Mouse (Mus musculus) CH12.LX (cell line): ENCODE data around the gene Ank. TPM values are rescaled to one million over a fixed set of nuclear protein-coding genes. Genes with fewer than 3 reads are reported as not detected.

Source experiments
- DNase-seq: peaks from one replicate; pipeline ENCODE4 v3.0.0-alpha.2; 2013; ENCODE audit errors: extremely low read depth
- H3K27ac ChIP-seq: 2 replicates; pipeline ENCODE4 v1.5.1; 2012; ENCODE audit warnings: low read depth, mild to moderate bottlenecking, control low read depth, moderate library complexity; ENCODE audit not compliant: insufficient read depth
- H3K27me3 ChIP-seq: replicated peaks from 2 replicates; pipeline ENCODE3; 2012; ENCODE audit warnings: inconsistent platforms
- H3K36me3 ChIP-seq, 2 experiments: replicated peaks in 1 of 2; 2 replicates each; pipeline versions ENCODE3 to v1.6.1; 2012; ENCODE audit warnings: inconsistent platforms in 1 of 2, low read length in 1 of 2, mild to moderate bottlenecking in 1 of 2, mixed read lengths in 1 of 2, moderate library complexity in 1 of 2; ENCODE audit not compliant: control insufficient read depth in 1 of 2, insufficient read depth in 1 of 2
- H3K4me1 ChIP-seq, 2 experiments: 2 replicates each; pipeline ENCODE4 v1.6.1; 2012; ENCODE audit warnings: inconsistent platforms in 1 of 2, moderate library complexity in 1 of 2; ENCODE audit not compliant: insufficient read depth in 2 of 2, control insufficient read depth in 1 of 2
- H3K4me2 ChIP-seq: 2 replicates; pipeline ENCODE4 v1.6.1; 2012; ENCODE audit warnings: low read depth, mild to moderate bottlenecking, control low read depth; ENCODE audit not compliant: poor library complexity, insufficient read depth, severe bottlenecking
- H3K4me3 ChIP-seq, 3 experiments: fragments of 150-350 bp in 1 of 3; sonication (generic) in 1 of 3; replicated peaks in 1 of 3; 2 replicates each; pipeline versions ENCODE3 to v1.5.1; 2011 to 2012; ENCODE audit warnings: low read depth in 2 of 3, low read length in 2 of 3, mild to moderate bottlenecking in 2 of 3, moderate library complexity in 2 of 3, control low read depth in 1 of 3, improper control_type of control experiment in 1 of 3, inconsistent platforms in 1 of 3, mixed read lengths in 1 of 3; ENCODE audit not compliant: poor library complexity in 1 of 3
- H3K79me2 ChIP-seq: replicated peaks from 2 replicates; pipeline ENCODE4 v1.6.1; 2012; ENCODE audit warnings: mild to moderate bottlenecking, moderate library complexity; ENCODE audit not compliant: control insufficient read depth, poor library complexity, insufficient read depth, severe bottlenecking; ENCODE audit errors: extremely low read depth
- H3K9ac ChIP-seq: 2 replicates; pipeline ENCODE4 v1.6.1; 2012; ENCODE audit warnings: low read depth, mild to moderate bottlenecking, control low read depth, moderate library complexity; ENCODE audit not compliant: insufficient read depth
- H3K9me3 ChIP-seq: replicated peaks from 2 replicates; pipeline ENCODE3; 2012; ENCODE audit warnings: low read length, inconsistent platforms, mixed read lengths
- CHD1 ChIP-seq: IDR thresholded peaks from 2 replicates; pipeline ENCODE4 v1.6.1; 2012; ENCODE audit warnings: low read depth, low read length, improper control_type of control experiment, inconsistent platforms
- E2F4 ChIP-seq: IDR thresholded peaks from 2 replicates; pipeline ENCODE4 v1.6.1; 2011; ENCODE audit warnings: low read depth, low read length, improper control_type of control experiment; ENCODE audit not compliant: insufficient replicate concordance
- EP300 ChIP-seq: IDR thresholded peaks from 2 replicates; pipeline ENCODE4 v1.6.1; 2011; ENCODE audit warnings: low read length, improper control_type of control experiment
- GABPA ChIP-seq: IDR thresholded peaks from 2 replicates; pipeline ENCODE4 v1.6.1; 2012; ENCODE audit warnings: low read depth, low read length, improper control_type of control experiment, inconsistent platforms; ENCODE audit not compliant: insufficient replicate concordance
- HCFC1 ChIP-seq: IDR thresholded peaks from 2 replicates; pipeline ENCODE4 v1.6.1; 2012; ENCODE audit warnings: low read depth, mild to moderate bottlenecking, inconsistent platforms, low read length, improper control_type of control experiment
- IRF4 ChIP-seq: IDR thresholded peaks from 2 replicates; pipeline ENCODE4 v1.6.1; 2014; ENCODE audit warnings: low read depth, mild to moderate bottlenecking, inconsistent platforms, low read length, improper control_type of control experiment
- JUND ChIP-seq: conservative IDR thresholded peaks from 2 replicates; pipeline ENCODE4 v1.6.1; 2011; ENCODE audit warnings: low read depth, low read length, improper control_type of control experiment
- MAFK ChIP-seq: IDR thresholded peaks from 2 replicates; pipeline ENCODE4 v1.6.1; 2011; ENCODE audit warnings: low read length, improper control_type of control experiment; ENCODE audit not compliant: insufficient replicate concordance
- MAX ChIP-seq: IDR thresholded peaks from 2 replicates; pipeline ENCODE4 v1.6.1; 2011; ENCODE audit warnings: low read length, improper control_type of control experiment
- NELFE ChIP-seq: IDR thresholded peaks from 2 replicates; pipeline ENCODE4 v1.6.1; 2011; ENCODE audit warnings: low read depth, low read length, improper control_type of control experiment
- POLR2A ChIP-seq: IDR thresholded peaks from 2 replicates; pipeline ENCODE4 v1.6.1; 2011; ENCODE audit warnings: low read depth, mild to moderate bottlenecking, improper control_type of control experiment, low read length
- RAD21 ChIP-seq: IDR thresholded peaks from 2 replicates; pipeline ENCODE4 v1.6.1; 2011; ENCODE audit warnings: low read depth, mild to moderate bottlenecking, low read length, improper control_type of control experiment, moderate library complexity
- SMC3 ChIP-seq: IDR thresholded peaks from 2 replicates; pipeline ENCODE4 v1.6.1; 2011; ENCODE audit warnings: low read depth, low read length, improper control_type of control experiment
- TBP ChIP-seq: conservative IDR thresholded peaks from 2 replicates; pipeline ENCODE4 v1.6.1; 2011; ENCODE audit warnings: low read depth, low read length, improper control_type of control experiment
- TCF12 ChIP-seq: IDR thresholded peaks from 2 replicates; pipeline ENCODE4 v1.6.1; 2014; ENCODE audit warnings: low read depth, mild to moderate bottlenecking, inconsistent platforms, low read length, improper control_type of control experiment
- USF1 ChIP-seq: IDR thresholded peaks from 2 replicates; pipeline ENCODE4 v1.6.1; 2014; ENCODE audit warnings: low read depth, mild to moderate bottlenecking, inconsistent platforms, low read length, improper control_type of control experiment
- USF2 ChIP-seq: conservative IDR thresholded peaks from 2 replicates; pipeline ENCODE4 v1.6.1; 2011; ENCODE audit warnings: low read depth, low read length, improper control_type of control experiment
- ZMIZ1 ChIP-seq: IDR thresholded peaks from 2 replicates; pipeline ENCODE4 v1.6.1; 2012; ENCODE audit warnings: low read depth, mild to moderate bottlenecking, inconsistent platforms, low read length, improper control_type of control experiment
- ZNF384 ChIP-seq: IDR thresholded peaks from 2 replicates; pipeline ENCODE4 v1.6.1; 2012; ENCODE audit warnings: low read depth, low read length, improper control_type of control experiment, inconsistent platforms
- dilution Hi-C: fragments of 300-500 bp; cut with MboI; formaldehyde crosslinking; loops from 2 replicates; pipeline ENCODE4 v1.14.3; 2020; ENCODE audit warnings: low sequenced_read_pairs; ENCODE audit not compliant: extremely low pct_unique_long_range_greater_than_20kb, extremely low pct_ligation_motif_present
- in situ Hi-C: fragments of 300-500 bp; cut with MboI; formaldehyde crosslinking; loops from 3 replicates; pipeline ENCODE4 v1.14.3; 2019; ENCODE audit warnings: low sequenced_read_pairs, low pct_ligation_motif_present, low pct_unique_long_range_greater_than_20kb, mixed read lengths
- polyA plus RNA-seq: library from polyadenylated mRNA; unstranded; fragments of >175 nt; gene quantifications from 2 replicates; pipeline ENCODE4 v1.2.1, GENCODE M21; 2012; ENCODE audit warnings: low read depth; ENCODE audit not compliant: insufficient read length
- total RNA-seq, 2 experiments: library from RNA; depleted of rRNA; stranded (reverse); fragments of 300-350 nt in 1 of 2; fragments of >200 nt in 1 of 2; gene quantifications; 2 replicates each; pipeline ENCODE4 v1.2.3; 2012 to 2014

The Ank gene
- total and polyA plus RNA-seq, 3 experiments = 4.6 to 12.4 (median 8.6) TPM

DNA sequence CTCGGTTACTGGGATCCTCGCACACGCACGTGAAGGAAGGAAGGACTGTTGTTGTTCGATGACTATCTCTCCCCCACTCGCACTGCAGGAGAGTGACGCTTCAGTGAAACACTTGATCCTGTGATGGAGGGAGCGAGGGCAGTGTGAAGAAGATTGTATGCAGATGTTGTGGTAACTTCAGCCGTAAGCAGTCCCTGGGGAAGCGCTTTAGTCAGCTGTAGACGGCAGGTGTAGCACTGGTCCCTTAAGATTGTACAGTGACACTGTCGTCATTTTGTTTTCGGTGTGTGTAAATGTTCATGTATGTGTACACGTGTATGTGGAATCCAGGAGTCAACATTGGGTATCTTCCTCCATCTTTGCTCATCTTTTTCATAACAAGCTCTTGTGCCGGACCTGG is 33.9 kb downstream of the Ank start (continued):
- TF ChIP-seq GABPA (no peak), NELFE (no peak), MAFK (no peak), USF2 (no peak), CHD1 (no peak), JUND (no peak)

DNA sequence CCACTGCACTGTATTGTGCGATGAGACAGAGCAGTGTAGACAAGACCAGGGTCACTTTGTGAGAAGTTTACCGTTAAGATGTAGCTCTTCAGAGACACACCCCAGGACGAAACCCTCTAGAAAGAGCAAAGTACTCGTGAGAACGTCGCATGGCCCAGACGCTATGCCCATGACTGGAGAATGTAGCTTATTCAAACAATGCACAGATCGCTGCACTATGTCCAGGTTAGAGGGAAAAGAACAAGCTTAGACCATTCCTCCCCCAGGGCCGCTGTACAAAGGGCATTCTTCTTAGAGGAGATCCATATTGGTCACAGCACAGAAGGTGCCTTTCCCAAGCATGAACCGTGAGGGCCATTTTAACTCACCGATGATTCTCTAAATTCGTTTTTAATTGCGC is 35.9 kb downstream of the Ank start:
- H3K4me3 ChIP-seq = no peak overlapping the region
- H3K27ac ChIP-seq = no peak overlapping the region
- no peaks in the 10 kb centered on the region for H3K9me3 ChIP-seq
- no peak overlapping the region for H3K9ac ChIP-seq
- in situ Hi-C loops (no loop called here), dilution Hi-C loops (no loop called here)
- DNase-seq = no peak
- H3K4me1 ChIP-seq = peaks cover 9 to 31% of the 10 kb centered on the region in 2 experiments
- TF ChIP-seq USF1 (no peak), MAX (no peak), SMC3 (no peak), TBP (no peak)
- no peaks in the 10 kb centered on the region for H3K79me2 ChIP-seq
- no peak overlapping the region for H3K4me2 ChIP-seq
- no peaks in the 10 kb centered on the region for H3K36me3 ChIP-seq
- H3K27me3 ChIP-seq = no peaks in the 10 kb centered on the region

- TF ChIP-seq E2F4 = no peak
- no peak for TF ChIP-seq HCFC1
- no peak for TF ChIP-seq RAD21
- no peak for TF ChIP-seq ZNF384
- TF ChIP-seq POLR2A = no peak
- no peak for TF ChIP-seq TBP
- no peak for TF ChIP-seq USF1
- TF ChIP-seq TCF12 = no peak
- TF ChIP-seq IRF4 = no peak
- TF ChIP-seq ZMIZ1 = no peak
- no peak for TF ChIP-seq EP300
- TF ChIP-seq, all 38 proteins: peak for 0
- Histone ChIP-seq H3K4me1 (peaks cover 9 to 28% of the 10 kb centered on the region in 2 experiments), H3K27ac (no peak overlapping the region), H3K36me3 (no peaks in the 10 kb centered on the region), H3K79me2 (no peaks in the 10 kb centered on the region), H3K4me3 (no peak overlapping the region), H3K9ac (no peak overlapping the region), H3K4me2 (no peak overlapping the region), H3K27me3 (no peaks in the 10 kb centered on the region), H3K9me3 (no peaks in the 10 kb centered on the region)
- in situ Hi-C loops = no loop called here
- no peak for DNase-seq
- dilution Hi-C loops = no loop called here
These were observed 36.7 kb downstream of the Ank start for GRCm38 (mm10) chr15:27503221-27503620.
